Mouse (Mus musculus) embryonic facial prominence, embryonic 10.5 days (tissue): ENCODE measurements at regions not wholly inside any gene's neighbourhood (a gene's known extent, or its start where the extent isn't known, plus 50 kb on each side); places are given as distances from the start of the nearest gene placed in this dataset.

Experiments used
- DNase-seq: peaks from one replicate; pipeline ENCODE4 v3.0.0-alpha.2; 2017; ENCODE audit warnings: low spot score
- H3K27ac ChIP-seq: fragments of 300-500 bp; sonication (generic); replicated peaks from 2 replicates; pipeline ENCODE4 v1.5.1; 2016; ENCODE audit warnings: mild to moderate bottlenecking
- H3K27me3 ChIP-seq: fragments of 300-500 bp; sonication (generic); replicated peaks from 2 replicates; pipeline ENCODE4 v1.6.1; 2016; ENCODE audit warnings: low read depth, mild to moderate bottlenecking; ENCODE audit not compliant: poor library complexity, severe bottlenecking
- H3K36me3 ChIP-seq: fragments of 300-500 bp; sonication (generic); replicated peaks from 2 replicates; pipeline ENCODE4 v1.6.1; 2016; ENCODE audit warnings: mild to moderate bottlenecking, moderate library complexity
- H3K4me1 ChIP-seq: fragments of 300-500 bp; sonication (generic); 2 replicates; pipeline ENCODE4 v1.6.1; 2016
- H3K4me3 ChIP-seq: fragments of 300-500 bp; sonication (generic); 2 replicates; pipeline ENCODE4 v1.5.1; 2016; ENCODE audit warnings: mild to moderate bottlenecking, moderate library complexity
- H3K9me3 ChIP-seq: fragments of 300-500 bp; sonication (generic); 2 replicates; pipeline ENCODE4 v1.6.1; 2016; ENCODE audit warnings: mild to moderate bottlenecking
- WGBS: fragments of 180-500 bp; shearing (Covaris S2); methylation state at CpG from one replicate; pipeline ENCODE4 v1.1.7; 2016; 5-methylcytosine and 5-hydroxymethylcytosine counted together

- H3K27ac ChIP-seq, result no peak overlapping the region
- H3K4me1 ChIP-seq, result peaks cover 3% of the 10 kb centered on the region; the same call in 1 of the 2 replicates
- no peaks in the 10 kb centered on the region for H3K9me3 ChIP-seq
- 35% methylated on average over 2 of the region's 2 CpGs for WGBS
- no peaks in the 10 kb centered on the region for H3K36me3 ChIP-seq
- H3K27me3 ChIP-seq, result no peaks in the 10 kb centered on the region
- no peak for DNase-seq
- no peak overlapping the region for H3K4me3 ChIP-seq
Observed at GRCm38 (mm10) chr19:15366951-15367350, 580.2 kb downstream of the Psat1 start.

DNA sequence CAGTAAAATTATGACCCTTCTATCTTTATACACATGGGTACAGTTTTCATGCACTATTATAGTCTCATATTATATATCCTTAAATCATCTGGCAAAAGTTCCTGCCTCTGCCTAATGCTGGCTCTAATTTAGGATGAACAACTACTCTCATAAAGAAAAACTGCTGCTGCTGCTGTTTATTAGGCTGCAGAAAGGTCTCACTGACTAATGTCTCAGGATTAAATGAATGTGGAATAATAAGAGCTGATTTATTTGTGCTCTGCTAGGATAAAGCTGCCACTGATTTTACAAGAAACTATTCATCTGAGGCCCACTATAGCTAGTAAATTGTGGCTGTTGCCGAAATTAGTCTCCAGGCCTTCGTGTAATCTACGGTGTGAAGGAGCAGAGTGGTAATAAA, 590.0 kb downstream of the Psat1 start:
- 90% methylated on average over 3 of the region's 3 CpGs for WGBS
- Histone ChIP-seq H3K4me1 (no peaks in the 10 kb centered on the region), H3K36me3 (no peaks in the 10 kb centered on the region), H3K4me3 (no peak overlapping the region), H3K27me3 (no peaks in the 10 kb centered on the region), H3K9me3 (no peaks in the 10 kb centered on the region), H3K27ac (no peak overlapping the region)
- no peak for DNase-seq

DNA sequence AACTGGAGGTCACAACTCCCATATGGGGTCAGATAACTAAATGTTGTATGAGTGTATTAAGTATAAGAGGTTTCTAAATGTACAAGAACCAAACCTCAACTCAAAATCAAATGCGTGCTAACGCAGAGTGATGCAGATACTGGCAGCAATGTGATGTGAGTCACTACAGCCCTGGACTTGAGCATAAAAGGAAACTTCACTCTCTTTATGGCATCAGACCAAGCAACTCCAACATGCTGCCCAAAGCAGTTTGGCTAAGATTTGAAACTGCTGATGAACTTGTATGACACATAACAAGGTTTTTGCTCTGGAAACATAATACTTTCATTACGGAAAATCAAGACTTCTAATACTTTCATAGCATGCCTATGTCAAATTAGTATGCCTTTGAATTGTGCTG, 598.8 kb downstream of the Psat1 start:
- Histone ChIP-seq H3K36me3 (no peaks in the 10 kb centered on the region), H3K4me1 (no peaks in the 10 kb centered on the region), H3K4me3 (no peak overlapping the region), H3K27ac (no peak overlapping the region), H3K27me3 (no peaks in the 10 kb centered on the region), H3K9me3 (no peaks in the 10 kb centered on the region)
- DNase-seq, result no peak
- WGBS, result 92% methylated on average over 3 of the region's 3 CpGs

GRCm38 (mm10) chr19:15342229-15342628, 604.9 kb downstream of the Psat1 start:
- H3K4me3 ChIP-seq, result no peak overlapping the region
- peaks cover 16% of the 10 kb centered on the region for H3K4me1 ChIP-seq
- no peaks in the 10 kb centered on the region for H3K9me3 ChIP-seq
- no peak overlapping the region for H3K27ac ChIP-seq
- H3K36me3 ChIP-seq, result no peaks in the 10 kb centered on the region
- DNase-seq, result no peak
- H3K27me3 ChIP-seq, result peaks cover 9% of the 10 kb centered on the region; the same call in 1 of the 2 replicates
- WGBS, result 76% methylated on average over 1 of the region's 1 CpGs

DNA sequence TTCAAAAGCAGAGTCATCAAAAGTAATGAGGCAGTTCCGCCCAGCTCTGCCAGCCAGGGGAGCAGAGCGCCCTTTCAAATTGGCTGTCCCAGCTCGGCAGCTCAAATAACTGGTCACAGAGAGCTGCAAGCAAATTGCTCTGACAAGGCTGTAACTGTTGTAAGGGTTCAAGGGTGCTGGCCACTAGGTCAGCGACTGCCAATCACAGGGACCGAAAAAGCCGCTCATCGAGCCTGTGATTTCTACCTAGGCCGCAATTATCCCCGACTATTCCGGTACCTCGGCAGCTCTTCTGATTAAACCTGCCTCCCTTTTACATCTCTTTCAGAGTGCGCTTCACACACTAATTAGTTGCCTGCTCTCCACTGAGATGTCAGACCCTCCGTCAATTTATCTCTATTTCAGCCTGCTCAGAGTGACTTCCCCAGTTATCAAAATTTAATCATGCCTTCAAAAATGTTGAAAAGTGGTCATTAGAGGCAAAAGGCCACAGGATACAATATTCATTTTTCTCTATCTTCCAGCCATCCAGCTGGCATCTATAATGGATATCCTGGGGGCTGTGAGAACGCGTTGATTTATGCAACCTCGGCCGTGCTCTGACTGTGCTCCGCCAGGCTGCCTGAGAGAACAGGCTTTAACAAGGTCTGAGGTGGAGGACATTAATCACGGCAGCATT, 606.7 kb downstream of the Psat1 start:
- Histone ChIP-seq H3K36me3 (no peaks in the 10 kb centered on the region), H3K27me3 (peaks cover 9% of the 10 kb centered on the region; the same call in 1 of the 2 replicates), H3K4me3 (peak overlapping the region; percentile 37), H3K27ac (peak overlapping the region; percentile 54), H3K4me1 (peaks cover 16% of the 10 kb centered on the region), H3K9me3 (no peaks in the 10 kb centered on the region)
- 24% methylated on average over 19 of the region's 19 CpGs for WGBS
- peak; percentile 74 for DNase-seq

- 36% methylated on average over 11 of the region's 11 CpGs for WGBS
- no peaks in the 10 kb centered on the region for H3K9me3 ChIP-seq
- H3K27me3 ChIP-seq, result peaks cover 9% of the 10 kb centered on the region; the same call in 1 of the 2 replicates
- DNase-seq, result no peak
- peak overlapping the region; percentile 54 for H3K27ac ChIP-seq
- H3K4me3 ChIP-seq, result peak overlapping the region; percentile 37
- H3K36me3 ChIP-seq, result no peaks in the 10 kb centered on the region
- peaks cover 16% of the 10 kb centered on the region for H3K4me1 ChIP-seq
Observed at GRCm38 (mm10) chr19:15339979-15340304, 607.2 kb downstream of the Psat1 start.

- WGBS, result 91% methylated on average over 3 of the region's 3 CpGs
Observed at GRCm38 (mm10) chr19:15330155-15330554, 617.0 kb downstream of the Psat1 start.

GRCm38 (mm10) chr19:15299474-15299873, 647.7 kb downstream of the Psat1 start:
- Histone ChIP-seq H3K27ac (no peak overlapping the region), H3K4me1 (no peaks in the 10 kb centered on the region), H3K27me3 (no peaks in the 10 kb centered on the region), H3K4me3 (no peak overlapping the region), H3K9me3 (no peaks in the 10 kb centered on the region), H3K36me3 (no peaks in the 10 kb centered on the region)
- peak; percentile 14 for DNase-seq
- 41% methylated on average over 6 of the region's 6 CpGs for WGBS

More at GRCm38 (mm10) chr19:15330155-15330554, 617.0 kb downstream of the Psat1 start:
- no peaks in the 10 kb centered on the region for H3K9me3 ChIP-seq
- H3K4me1 ChIP-seq, result no peaks in the 10 kb centered on the region
- no peak for DNase-seq
- no peak overlapping the region for H3K4me3 ChIP-seq
- no peaks in the 10 kb centered on the region for H3K36me3 ChIP-seq
- 0 out of 2 replicates have a peak, but pooled peaks cover 6% of the 10 kb centered on the region for H3K27me3 ChIP-seq
- H3K27ac ChIP-seq, result no peak overlapping the region

- 91% methylated on average over 2 of the region's 2 CpGs for WGBS
- no peaks in the 10 kb centered on the region for H3K27me3 ChIP-seq
- no peaks in the 10 kb centered on the region for H3K36me3 ChIP-seq
- no peaks in the 10 kb centered on the region for H3K4me1 ChIP-seq
- no peak overlapping the region for H3K4me3 ChIP-seq
- H3K27ac ChIP-seq, result no peak overlapping the region
- no peak for DNase-seq
- no peaks in the 10 kb centered on the region for H3K9me3 ChIP-seq
Observed at GRCm38 (mm10) chr19:15285016-15285415, 662.1 kb downstream of the Psat1 start.

- Histone ChIP-seq H3K4me1 (no peaks in the 10 kb centered on the region), H3K4me3 (no peak overlapping the region), H3K36me3 (no peaks in the 10 kb centered on the region), H3K27ac (no peak overlapping the region), H3K9me3 (no peaks in the 10 kb centered on the region), H3K27me3 (no peaks in the 10 kb centered on the region)
- WGBS, result 66% methylated on average over 3 of the region's 3 CpGs
- no peak for DNase-seq
Observed at GRCm38 (mm10) chr19:15242781-15243180, 644.9 kb upstream of the Tle4 start.

DNA sequence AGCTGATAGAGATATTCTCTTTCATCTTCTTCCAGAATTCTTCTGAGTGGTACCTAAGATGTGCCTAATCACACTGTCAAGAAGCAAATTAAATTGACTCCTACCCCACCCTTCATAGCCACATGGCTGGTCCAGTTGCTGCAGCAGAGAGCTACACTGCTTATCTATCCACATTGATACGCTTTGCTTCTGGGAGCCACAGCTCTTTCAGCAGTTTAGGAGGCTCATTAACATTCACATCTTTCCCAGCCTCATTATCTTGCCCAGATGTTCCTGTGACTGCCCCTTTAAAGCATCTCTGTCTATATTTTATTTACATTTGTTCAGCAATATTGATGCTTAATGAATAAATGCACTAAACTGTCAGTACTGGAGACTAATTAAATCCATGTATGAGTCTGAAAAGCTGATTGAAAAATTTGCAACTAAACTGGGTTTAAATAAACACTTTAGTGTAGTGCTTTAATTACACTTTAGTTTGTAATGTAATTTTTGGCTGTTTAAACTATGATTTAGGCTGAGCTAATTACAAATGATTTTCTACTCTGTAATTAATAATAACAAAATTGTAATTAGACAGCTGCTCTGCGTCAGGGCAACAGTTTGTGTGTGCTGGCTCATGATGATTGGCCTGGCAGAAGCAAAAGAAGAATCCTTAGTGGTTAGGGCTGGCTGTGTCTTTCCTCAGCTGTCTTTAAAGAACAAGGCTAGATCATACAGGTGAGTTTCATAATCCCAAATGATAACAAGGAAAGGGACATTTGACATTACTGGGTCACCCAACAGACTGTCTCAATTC, 632.5 kb upstream of the Tle4 start:
- WGBS, result 73% methylated on average over 2 of the region's 2 CpGs
- DNase-seq, result no peak

GRCm38 (mm10) chr19:15217387-15217786, 619.5 kb upstream of the Tle4 start:
- Histone ChIP-seq H3K27ac (no peak overlapping the region), H3K36me3 (no peaks in the 10 kb centered on the region), H3K9me3 (no peaks in the 10 kb centered on the region), H3K27me3 (no peaks in the 10 kb centered on the region), H3K4me1 (no peaks in the 10 kb centered on the region), H3K4me3 (no peak overlapping the region)
- no peak for DNase-seq
- WGBS, result 87% methylated on average over 3 of the region's 3 CpGs

More for the DNA sequence above, 632.5 kb upstream of the Tle4 start:
- no peak overlapping the region for H3K27ac ChIP-seq
- no peaks in the 10 kb centered on the region for H3K4me1 ChIP-seq
- no peaks in the 10 kb centered on the region for H3K36me3 ChIP-seq
- H3K9me3 ChIP-seq, result no peaks in the 10 kb centered on the region
- no peaks in the 10 kb centered on the region for H3K27me3 ChIP-seq
- H3K4me3 ChIP-seq, result no peak overlapping the region

DNA sequence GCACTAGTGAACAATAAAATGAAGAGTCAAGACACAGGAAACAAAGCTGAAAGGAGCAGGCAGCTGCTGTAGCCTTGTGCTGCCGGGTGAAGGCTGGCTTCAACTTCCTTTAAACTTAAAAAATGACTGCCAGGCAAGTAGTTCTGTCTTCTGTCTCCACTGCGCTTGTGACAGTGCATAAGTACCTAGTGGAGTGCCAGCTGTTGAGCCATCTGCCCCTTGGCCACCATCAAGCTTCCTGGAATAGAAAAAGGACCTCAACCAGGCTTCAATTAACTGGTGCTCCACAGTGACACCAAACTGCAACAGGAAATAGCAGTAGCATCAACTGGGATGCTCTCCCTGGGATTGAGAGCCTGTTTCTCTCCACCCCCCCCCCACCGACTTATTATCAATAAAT, 616.8 kb upstream of the Tle4 start:
- H3K36me3 ChIP-seq, result no peaks in the 10 kb centered on the region
- no peaks in the 10 kb centered on the region for H3K4me1 ChIP-seq
- no peak for DNase-seq
- no peak overlapping the region for H3K27ac ChIP-seq
- H3K9me3 ChIP-seq, result no peaks in the 10 kb centered on the region
- no peaks in the 10 kb centered on the region for H3K27me3 ChIP-seq
- H3K4me3 ChIP-seq, result no peak overlapping the region
- 77% methylated on average over 3 of the region's 3 CpGs for WGBS
